Mouse (Mus musculus): ENCODE measurements at regions not wholly inside any gene's neighbourhood (a gene's known extent, or its start where the extent isn't known, plus 50 kb on each side); places are given as distances from the start of the nearest gene placed in this dataset.
"Not testable (repeated sequence)": the region's sequence is repeated elsewhere in the genome, so short reads cannot be mapped to it uniquely, and the experiment has no call there.

DNA sequence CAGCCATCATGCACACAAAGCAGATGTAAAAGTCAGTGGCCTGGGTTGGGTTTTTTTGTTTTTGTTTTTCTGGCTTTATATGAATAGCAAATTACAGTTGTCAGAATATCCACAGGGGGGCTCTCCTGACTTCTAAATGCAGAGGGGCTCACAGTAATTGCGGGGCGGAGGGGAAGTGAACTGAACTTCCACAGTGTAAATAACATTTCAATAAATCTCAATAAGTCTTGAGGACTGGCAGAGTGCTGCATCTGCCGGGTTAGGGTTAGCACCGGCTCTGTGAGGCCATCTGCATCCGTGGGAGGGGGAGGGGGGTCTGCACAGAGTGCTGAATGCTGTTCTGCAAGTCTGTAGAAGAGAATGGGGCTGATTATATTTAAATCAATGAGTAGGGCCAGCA is 50.3 kb upstream of the Arl4c start:
- DNase-seq (ENCODE audit: low read depth) = peak; percentile 74

DNA sequence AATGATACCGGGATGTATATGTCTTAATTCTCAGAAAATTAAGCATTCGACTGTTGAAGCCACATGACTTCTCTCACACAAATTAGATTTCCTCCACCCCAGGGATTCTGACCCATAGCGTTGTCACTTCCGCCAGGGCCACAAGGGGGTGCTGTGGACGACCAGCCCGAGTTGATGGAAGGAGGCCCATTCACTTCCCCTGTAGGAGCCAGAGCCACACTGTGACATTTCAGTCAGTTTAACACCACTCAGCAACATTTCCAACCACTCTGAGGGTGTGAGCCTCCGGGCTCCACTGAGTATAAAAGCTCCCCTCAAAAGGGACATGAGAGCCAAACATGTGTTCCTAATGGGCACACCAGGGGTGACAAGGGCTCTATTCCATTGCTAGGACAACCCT is 54.6 kb upstream of the Arl4c start:
- peak; percentile 40 for DNase-seq (ENCODE audit: low read depth)

DNA sequence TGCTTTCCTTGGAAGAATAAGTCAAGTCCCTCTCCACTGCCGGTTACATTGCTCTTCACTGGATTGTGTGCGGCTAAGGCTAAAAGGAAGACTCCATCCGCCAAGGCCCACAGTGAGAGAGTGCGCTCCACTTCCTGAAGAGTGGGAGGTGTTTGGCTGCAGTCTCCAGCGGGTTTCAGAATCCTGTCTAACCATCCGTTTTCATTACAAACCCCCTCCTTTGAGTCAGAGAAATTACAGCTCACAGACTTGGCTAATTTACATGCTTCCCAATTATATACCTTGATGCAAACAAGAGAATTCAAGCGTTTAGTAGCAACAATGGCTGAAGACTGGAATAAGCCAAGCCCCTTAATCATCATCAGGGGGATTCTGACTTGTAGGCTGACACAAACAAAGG is 55.1 kb upstream of the Arl4c start:
- no peak for DNase-seq (ENCODE audit: low read depth)

DNA sequence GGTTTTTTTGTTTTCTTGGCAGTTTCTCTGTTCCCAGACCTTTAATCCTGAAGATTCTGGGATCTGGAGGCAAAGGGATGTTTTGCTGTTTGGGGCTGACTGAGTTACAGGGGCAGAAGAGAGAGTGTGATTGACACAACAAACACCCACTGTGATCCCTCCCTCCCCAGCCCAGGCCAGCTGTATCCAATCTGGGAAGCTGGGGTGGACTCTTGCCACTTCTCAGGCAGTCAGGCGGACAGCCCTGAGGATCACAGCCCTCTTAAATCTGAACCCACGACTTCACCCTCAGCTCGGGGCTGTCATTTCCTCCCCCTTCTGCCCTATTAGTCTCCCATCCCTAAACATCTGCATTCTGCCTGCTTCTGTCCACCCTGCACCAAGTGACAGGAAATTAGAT is 55.7 kb upstream of the Arl4c start:
- no peak for DNase-seq (ENCODE audit: low read depth)

DNA sequence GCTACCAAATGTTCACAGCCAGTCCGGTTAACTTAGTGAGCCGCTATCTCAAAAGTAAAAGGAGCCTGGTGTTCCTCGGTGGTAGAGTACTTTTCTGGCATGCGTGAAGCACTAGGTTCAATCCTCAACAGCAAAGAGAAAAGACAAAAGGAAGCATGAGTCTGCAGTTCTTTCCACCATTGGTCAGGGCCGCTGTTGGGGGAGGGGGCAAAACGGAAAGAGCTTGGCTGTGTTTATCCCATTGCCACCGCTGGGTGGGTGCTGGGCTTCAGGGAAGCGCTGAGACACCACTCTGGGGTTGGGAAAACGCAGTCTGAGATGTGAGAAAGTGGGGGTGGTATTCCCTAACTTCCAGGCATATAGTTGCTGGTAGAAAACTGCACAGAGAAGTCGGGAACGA is 58.6 kb upstream of the Arl4c start:
- DNase-seq (ENCODE audit: low read depth) = no peak

DNA sequence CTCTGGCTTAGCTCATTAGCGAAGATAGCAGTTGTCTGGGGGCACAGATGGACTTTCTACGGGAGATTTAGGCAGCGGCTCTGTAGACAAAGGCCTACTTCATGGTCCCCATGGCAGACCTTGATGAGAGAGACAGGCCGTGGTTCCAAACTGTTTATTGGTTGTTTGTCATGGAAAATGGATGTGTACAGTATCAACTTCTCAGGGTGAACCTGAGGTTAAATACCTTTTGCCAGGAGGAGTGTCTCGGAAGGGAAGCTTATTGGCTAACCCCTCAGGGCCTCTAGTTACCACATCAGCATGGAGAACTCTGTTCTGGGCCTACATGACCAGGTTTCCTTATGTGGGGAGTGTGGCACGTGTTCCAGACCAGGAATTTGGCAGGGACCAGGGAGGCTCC is 59.1 kb upstream of the Arl4c start:
- no peak for DNase-seq (ENCODE audit: low read depth)

DNA sequence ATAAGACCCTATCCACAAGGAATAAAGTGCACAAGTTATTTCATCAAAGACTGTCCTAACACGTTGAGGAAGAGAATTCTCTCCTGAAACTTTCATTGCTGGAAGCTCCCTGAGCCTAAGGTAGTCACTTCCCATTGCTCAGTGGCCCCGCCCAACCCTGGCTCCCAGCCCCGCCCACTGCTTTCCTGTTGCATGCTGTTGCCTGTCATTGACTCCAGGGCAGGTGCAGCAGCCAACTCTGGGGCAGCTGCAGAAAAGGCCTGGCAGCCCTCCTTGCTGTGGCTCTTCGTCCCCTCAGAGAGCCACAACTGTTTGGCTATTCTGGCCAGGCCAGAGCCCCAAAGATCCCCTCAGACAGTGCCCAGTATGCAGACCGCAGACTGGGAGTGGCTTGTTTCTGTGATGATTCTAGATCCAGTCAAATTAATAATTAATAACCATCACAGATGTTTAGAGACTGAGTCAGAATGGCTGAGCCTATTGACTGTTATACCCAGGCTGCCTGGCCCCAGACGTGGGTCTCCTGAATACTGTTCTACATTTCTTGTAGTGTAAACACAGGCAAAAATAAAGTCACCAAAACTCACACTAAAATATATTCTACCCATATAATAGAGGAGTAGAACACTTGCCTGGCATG is 61.8 kb upstream of the Arl4c start:
- DNase-seq (ENCODE audit: low read depth) = no peak

DNA sequence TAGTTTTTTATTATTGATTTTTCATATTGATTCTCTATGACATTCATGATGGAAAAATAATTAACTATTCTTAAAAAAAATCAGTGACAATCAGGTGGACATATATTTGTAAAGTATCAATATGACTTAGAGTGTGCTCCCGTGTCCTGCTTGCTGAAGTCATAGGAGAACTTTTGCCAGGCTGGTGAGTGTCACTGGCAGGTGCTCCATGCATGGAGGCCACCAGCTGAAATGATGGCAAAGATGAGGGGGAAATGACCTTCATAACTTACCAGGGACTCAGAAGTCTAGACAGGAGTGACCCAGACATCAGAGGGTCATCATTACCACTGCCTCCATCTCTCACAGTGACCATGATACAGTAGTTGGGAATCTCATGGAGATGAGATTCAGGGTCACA is 62.5 kb upstream of the Arl4c start:
- DNase-seq (ENCODE audit: low read depth) = no peak

DNA sequence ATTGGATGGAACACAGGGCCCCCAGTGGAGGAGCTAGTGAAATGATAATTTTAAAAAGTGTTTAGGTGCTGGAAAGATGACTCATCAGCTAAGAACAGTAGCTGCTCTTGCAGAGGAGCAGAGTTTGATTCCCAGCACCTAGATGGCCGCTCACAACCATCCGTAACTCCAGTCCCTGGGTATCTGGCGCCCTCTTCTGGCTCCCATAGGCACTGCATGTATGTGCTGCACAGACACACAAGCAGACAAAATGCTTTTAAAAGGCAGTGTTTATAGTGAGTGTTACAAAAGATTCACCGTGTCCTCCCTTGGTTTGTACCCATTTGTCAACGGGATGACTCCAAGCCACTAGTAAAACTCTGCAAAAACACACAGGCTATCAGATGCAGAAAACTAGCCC is 75.0 kb upstream of the Arl4c start:
- DNase-seq (ENCODE audit: low read depth) = no peak

DNA sequence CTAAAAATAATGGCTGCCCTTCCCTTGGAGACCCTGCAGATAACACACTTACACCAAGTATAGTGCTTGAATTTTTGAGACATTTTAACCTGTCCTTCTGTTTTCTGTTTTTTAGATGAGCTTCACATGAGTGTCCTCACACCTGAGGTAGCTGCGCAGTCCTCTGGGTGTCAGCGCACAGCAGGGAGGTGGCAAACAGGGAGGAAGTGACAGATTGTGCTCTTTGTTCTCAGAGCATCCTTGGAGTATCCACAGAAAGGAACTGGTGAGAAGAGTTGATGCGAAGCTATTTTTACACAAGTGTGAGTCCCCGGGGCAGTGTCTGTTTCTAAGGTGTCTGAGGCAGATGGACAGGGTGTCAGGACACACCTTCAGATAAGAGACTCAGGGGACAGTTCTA is 78.2 kb upstream of the Arl4c start:
- DNase-seq (ENCODE audit: low read depth) = no peak

DNA sequence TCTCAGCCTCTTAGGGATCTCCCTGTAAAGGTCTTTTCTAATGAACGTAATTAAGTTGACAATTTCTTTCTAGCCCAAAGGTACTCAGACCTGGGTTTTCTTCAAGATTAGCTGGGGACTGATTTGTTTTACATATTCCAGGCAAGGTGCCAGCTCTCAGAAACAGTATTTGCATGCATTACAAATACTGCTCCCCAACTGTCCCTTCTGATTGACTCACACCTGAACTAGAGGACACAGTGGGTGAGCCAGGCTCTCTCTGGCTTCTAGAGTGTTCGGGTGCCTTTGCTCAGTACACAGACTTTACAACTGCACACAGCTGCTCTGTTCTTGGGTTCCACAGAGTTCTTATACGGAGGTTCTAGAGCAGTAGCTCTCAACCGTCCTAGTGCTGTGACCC is 81.1 kb upstream of the Arl4c start:
- DNase-seq (ENCODE audit: low read depth) = no peak

DNA sequence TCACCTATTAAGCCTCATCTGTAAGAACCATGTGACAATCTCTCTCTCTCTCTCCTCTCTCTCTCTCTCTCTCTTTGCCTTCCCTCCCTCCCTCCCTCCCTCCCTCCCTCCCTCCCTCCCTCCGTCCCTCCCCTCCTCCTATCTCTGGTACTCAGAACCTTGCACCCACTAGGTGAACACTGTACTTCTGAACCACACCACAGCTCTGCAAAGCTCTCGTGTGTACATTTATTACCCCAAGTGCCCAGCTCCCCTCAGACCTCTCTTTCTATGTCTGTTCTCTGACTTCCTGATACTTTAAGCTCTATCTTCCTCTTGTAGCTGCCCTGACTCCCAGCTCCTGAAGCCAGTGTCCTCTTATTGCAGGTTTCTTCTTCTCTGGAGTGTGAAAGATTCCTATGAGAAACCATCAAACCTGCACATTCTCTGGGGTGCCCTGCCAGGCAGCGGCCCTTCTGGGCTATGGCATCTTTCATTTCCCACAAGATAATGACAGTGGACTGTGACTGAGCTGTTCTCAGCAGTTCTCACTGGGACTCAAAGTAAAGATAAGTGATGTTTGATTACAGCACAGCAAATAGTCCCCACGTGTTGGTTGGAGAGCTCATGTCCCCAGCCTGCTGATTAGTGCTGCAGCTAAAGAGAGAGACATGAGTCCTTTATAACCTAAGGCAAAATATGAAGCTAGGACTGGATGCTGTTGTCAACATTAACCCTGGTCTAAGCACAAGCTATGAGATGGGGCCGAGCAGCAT is 83.0 kb upstream of the Arl4c start:
- DNase-seq (ENCODE audit: low read depth) = no peak

DNA sequence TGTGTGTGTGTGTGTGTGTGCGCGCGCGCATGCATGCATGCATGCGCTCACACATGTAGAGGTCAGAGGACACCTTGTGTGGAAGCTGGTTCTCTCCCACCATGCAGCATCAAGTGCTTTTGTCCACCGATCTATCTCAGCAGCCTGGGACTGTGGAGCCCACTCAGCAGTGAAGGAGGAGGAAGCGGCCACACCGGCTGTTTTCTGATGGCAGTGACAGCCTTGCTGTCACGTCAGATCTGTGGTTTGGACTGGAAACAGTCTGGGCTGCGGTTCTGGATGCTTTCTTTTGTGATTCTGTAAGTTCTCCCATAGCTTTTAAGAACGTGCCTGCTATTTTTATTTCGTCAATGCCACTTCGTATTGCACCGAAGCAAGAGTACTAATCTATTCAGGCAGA is 84.0 kb upstream of the Arl4c start:
- DNase-seq (ENCODE audit: low read depth) = no peak

DNA sequence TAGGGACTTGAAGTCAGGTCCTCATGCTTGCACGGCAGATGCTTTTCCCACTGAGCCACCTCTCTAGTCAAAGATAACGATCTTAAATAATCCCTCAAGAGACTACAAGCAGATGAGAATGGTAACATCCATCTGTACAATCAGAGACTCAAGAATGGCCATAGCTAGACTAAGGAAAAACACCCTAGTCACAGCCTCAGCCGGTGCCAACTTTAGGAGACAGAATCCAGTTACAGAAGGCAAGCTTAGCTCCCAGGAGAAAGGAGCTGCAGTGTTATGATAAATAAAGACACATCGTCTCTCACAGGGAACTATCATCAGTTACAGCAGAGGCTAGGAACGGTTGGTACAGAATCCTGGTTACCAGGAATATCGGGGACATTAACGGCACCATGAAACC is 88.7 kb upstream of the Arl4c start:
- DNase-seq (ENCODE audit: low read depth) = no peak

DNA sequence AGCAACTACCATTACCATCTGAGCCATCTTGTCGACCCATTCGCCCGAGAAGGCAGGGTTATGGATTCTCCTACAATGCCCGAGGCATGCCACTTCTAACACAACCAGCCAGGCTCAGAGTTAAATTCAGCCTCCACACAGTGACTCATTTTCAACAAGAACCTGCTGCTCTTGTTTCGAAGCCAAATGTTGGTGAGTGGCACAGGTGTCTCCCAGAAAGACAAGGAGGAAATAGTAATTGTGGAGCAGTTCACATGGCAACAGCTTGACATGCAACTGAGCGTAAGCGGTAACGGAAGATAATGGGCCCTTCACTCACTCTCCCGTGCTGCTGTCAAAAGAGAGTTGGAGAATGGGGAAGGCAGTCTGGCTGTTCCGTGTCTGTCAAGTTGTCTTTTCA is 92.9 kb upstream of the Arl4c start:
- DNase-seq (ENCODE audit: low read depth) = no peak

DNA sequence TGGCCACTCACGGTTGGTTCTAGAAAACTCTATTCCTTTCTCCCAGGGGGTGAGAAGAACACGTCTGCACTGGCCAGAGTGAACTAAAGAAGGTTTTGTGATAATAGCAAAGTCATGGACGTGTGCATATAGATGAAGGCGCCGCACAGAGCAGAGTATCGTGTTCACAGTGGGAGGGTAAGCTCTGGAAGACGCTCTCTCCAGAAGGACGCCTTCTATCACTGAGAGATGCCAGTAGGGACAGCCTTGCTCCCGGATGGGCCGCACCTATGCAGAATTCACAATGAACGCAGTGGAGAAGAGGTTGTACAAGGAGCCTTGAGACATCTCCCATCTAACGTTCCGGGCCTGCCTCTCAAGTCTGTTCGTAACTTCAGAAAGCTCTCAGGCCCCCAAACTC is 96.5 kb upstream of the Arl4c start:
- no peak for DNase-seq (ENCODE audit: low read depth)

DNA sequence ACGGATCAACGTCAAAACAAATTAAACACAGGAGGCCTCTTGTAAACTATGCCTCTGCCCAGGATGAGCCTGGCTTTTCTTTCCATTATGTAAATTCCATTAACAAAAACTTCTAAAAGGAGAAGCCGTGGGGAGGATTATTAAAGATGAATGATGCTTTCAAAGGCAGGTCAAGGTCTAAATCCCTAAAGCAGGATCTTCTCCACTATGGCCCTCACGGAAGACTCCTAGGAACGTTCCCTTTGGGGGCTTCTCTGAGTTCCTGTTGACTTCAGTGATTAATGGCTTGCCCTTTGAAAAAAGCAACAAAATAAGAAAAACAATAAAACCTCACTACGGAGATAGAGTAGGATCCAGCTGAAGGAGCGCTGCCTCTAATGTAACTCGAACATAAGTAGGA is 96.9 kb upstream of the Arl4c start:
- DNase-seq (ENCODE audit: low read depth) = no peak

DNA sequence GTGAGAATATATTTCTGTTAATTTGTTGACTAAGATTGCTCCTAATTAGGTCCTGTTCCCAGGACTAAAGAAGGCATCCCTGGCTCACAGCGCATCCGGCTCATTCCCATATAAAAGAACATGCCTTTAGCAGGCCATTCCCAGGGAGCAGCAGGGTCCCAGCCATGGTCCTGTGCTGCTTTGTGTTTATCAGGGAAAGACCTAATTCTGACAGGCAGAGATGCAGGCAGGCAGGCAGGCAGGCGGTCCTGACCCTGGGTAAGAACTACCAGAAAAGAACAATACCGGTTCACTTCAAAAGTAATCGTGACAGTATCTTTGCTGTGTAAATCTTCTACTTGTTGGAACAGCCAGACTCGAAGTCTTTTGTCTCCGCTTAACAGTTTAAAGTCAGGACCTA is 97.3 kb upstream of the Arl4c start:
- DNase-seq (ENCODE audit: low read depth) = no peak

DNA sequence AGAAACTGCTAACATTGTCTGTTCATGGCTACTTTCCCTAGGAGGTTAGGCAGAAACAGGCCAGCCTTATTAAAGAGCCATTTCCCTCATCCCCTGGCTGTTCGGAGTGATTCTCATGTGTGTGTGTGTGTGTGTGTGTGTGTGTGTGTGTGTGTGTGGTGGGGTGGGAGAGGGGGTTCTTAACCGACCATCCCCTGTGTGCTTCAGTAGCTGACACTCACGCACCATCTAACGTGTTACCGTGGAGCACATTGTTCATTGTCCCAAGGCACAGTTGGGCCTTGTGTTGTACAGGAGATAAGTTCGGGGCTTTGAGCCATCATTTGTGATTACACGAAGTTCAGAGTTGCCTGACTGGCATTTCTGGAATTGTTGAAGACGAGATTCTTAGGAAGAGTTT is 97.8 kb upstream of the Arl4c start:
- no peak for DNase-seq (ENCODE audit: low read depth)

DNA sequence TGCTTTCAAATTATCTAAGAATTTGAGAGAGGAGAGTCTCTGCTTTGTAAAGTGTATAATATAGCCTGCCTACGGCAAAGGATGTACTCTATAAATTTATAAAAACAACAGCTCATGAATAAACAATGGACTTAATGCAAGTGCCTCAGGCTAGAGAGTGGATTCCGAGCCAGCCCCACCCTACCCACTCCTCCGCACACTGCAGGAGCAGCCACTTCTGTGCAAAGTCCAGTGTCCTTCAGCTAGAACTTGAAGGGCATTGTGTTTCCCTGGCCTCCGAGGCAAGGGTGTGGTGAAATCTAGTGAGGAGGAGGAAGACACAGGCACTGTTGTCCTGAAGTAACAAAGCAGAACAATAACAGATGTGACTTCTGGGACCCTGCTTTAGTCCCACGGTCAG is 98.4 kb upstream of the Arl4c start:
- DNase-seq (ENCODE audit: low read depth) = no peak

DNA sequence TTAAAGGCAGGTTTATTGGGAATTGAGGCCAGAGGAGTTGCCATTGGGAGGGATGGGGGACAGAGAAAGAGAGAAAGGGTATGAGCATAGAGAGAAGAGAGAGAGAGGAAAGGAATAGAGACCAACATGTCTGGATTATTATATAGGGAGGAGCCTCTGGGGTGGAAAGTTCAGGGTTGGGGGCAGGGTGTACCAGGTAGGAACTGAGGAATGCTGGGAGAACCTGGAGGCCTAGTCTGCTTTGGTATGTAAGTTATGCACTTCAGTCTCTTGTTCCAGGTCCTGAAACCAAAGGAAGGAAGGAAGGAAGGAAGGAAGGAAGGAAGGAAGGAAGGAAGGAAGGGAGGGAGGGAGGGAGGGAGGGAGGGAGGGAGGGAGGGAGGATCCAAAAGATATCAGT is 99.1 kb upstream of the Arl4c start:
- DNase-seq (ENCODE audit: low read depth) = not testable (repeated sequence)

DNA sequence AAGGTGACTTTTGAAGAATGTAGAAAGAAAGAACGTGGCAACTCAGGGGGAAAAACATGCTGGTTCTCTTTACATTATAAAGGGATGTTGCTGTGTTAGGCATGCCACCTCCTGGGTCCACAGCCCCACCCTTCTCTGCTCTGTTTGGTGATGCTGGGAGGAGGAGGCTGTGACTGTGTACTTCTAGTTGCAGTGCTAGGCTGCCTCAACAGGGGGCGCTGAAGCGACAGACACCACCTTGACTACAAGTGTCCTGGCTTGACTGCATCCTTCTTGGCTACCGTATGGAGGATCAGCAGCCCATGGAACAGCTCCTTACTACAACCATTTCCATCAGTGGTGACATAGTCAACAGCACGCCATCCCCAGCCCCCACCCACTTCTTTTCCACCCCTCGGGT is 104.9 kb upstream of the Arl4c start:
- no peak for DNase-seq (ENCODE audit: low read depth)

DNA sequence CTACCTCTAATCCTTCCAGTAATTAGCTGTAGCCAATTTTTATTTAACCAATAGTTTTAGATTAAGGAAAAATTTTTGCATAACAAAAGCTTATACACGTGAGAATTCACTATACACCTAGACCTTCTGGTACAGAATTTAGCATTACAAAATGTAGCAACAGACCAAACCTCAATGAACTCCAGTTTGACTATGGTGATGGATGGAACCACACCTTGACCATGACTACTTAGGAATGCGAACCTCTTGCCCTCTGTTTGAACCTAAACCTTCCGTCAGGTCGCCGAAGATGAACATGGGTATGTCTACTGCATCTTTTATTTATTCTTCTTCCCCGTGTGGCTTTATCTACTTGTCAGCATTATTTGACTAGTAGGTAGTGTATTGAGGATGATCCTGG is 105.9 kb upstream of the Arl4c start:
- DNase-seq (ENCODE audit: low read depth) = no peak

DNA sequence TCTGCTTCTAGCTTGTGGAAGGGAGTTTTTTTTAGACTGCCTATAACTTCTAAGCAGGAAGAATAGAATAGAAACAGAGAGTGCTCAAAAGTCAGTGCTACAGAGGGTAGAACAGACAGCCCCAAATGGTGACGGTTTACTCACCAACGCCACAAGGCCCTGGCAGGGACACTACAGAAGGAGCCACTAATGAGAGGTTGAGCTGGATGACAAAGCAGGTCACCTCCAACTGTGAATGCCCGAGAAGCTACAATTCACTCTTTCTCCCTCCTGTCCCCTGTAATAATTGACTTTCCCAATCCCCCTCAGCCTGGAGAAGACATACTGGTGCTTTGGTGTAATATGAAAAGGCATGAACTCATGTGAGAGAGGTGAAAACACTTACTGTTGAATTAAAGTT is 106.5 kb upstream of the Arl4c start:
- no peak for DNase-seq (ENCODE audit: low read depth)
